Mouse (Mus musculus) CH12.LX (cell line): Measurements from ENCODE around the gene Otud5.
A peak's percentile ranks its signal among the peaks of the same experiment; 100 is the strongest.

ENCODE experiments used
- CTCF ChIP-seq, 2 experiments: IDR thresholded peaks in 1 of 2; conservative IDR thresholded peaks in 1 of 2; 2 replicates each; pipeline ENCODE4 v1.5.1; 2011 to 2012; ENCODE audit warnings: low read depth in 2 of 2, low read length in 2 of 2, improper control_type of control experiment in 1 of 2, inconsistent platforms in 1 of 2, mild to moderate bottlenecking in 1 of 2, moderate library complexity in 1 of 2
- JUN ChIP-seq: IDR thresholded peaks from 2 replicates; pipeline ENCODE4 v1.6.1; 2011; ENCODE audit warnings: low read depth, mild to moderate bottlenecking, low read length, improper control_type of control experiment, moderate library complexity; ENCODE audit not compliant: insufficient read depth
- MAX ChIP-seq: IDR thresholded peaks from 2 replicates; pipeline ENCODE4 v1.6.1; 2011; ENCODE audit warnings: low read length, improper control_type of control experiment
- POLR2A ChIP-seq: IDR thresholded peaks from 2 replicates; pipeline ENCODE4 v1.6.1; 2011; ENCODE audit warnings: low read depth, mild to moderate bottlenecking, improper control_type of control experiment, low read length

- TF ChIP-seq CTCF (conservative IDR thresholded peaks at IDR 0.05 in 1 of 2, IDR thresholded peaks at IDR 0.05 in 1 of 2; ENCODE audit: low read depth in 2 of 2, low read length in 2 of 2) (peak; percentile 11 to 56; a peak in 2 of 4 replicates), JUN (no peak), POLR2A (no peak), MAX (no peak)
These were observed 47.8 kb upstream of the Otud5 start for GRCm38 (mm10) chrX:7793361-7793760.
